Mouse (Mus musculus): ENCODE measurements around the gene Carns1.

- TF ChIP-seq POLR2A (IDR thresholded peaks at IDR 0.05; ENCODE audit: borderline replicate concordance, low read depth, low read length) (no peak), CTCF (IDR thresholded peaks at IDR 0.05; ENCODE audit: low read depth, low read length) (no peak)
Measured at GRCm38 (mm10) chr19:4196548-4196947, 21.3 kb upstream of the Carns1 start.
